Mouse (Mus musculus) MEL (cell line): ENCODE measurements around the gene Vps13d. TPM values are rescaled to one million over a fixed set of nuclear protein-coding genes. Genes with fewer than 3 reads are reported as not detected.

Experiments used
- DNase-seq: peaks from one replicate; pipeline ENCODE4 v3.0.0; 2011; ENCODE audit warnings: low read depth, low spot score
- H3K27ac ChIP-seq: 2 replicates; pipeline ENCODE4 v1.5.1; 2012; ENCODE audit warnings: low read depth, mild to moderate bottlenecking, control low read depth, low read length, moderate library complexity; ENCODE audit not compliant: control insufficient read depth
- H3K27me3 ChIP-seq, 2 experiments: fragments of 150-350 bp in 1 of 2; sonication (generic) in 1 of 2; 2 replicates each; pipeline ENCODE4 v1.6.1; 2012; ENCODE audit warnings: low read length in 2 of 2, mild to moderate bottlenecking in 2 of 2, improper control_type of control experiment in 1 of 2, moderate library complexity in 1 of 2; ENCODE audit not compliant: insufficient read depth in 2 of 2, control insufficient read depth in 1 of 2
- H3K36me3 ChIP-seq, 2 experiments: 2 replicates each; pipeline ENCODE4 v1.6.1; 2012 to 2014; ENCODE audit warnings: low read length in 2 of 2, improper control_type of control experiment in 1 of 2, inconsistent platforms in 1 of 2, mild to moderate bottlenecking in 1 of 2; ENCODE audit not compliant: insufficient read depth in 2 of 2, control insufficient read depth in 1 of 2
- H3K4me1 ChIP-seq, 2 experiments: fragments of 150-350 bp in 1 of 2; sonication (generic) in 1 of 2; 2 replicates each; pipeline ENCODE4 v1.6.1; 2012; ENCODE audit warnings: low read length in 2 of 2, improper control_type of control experiment in 1 of 2, mild to moderate bottlenecking in 1 of 2; ENCODE audit not compliant: insufficient read depth in 2 of 2, control insufficient read depth in 1 of 2
- H3K4me3 ChIP-seq, 2 experiments: fragments of 150-350 bp in 1 of 2; sonication (generic) in 1 of 2; 2 replicates each; pipeline ENCODE4 v1.5.1; 2012; ENCODE audit warnings: low read depth in 2 of 2, low read length in 2 of 2, mild to moderate bottlenecking in 2 of 2, moderate library complexity in 2 of 2, control low read depth in 1 of 2, improper control_type of control experiment in 1 of 2; ENCODE audit not compliant: control insufficient read depth in 1 of 2, insufficient read depth in 1 of 2
- H3K79me2 ChIP-seq: 2 replicates; pipeline ENCODE4 v1.6.1; 2012; ENCODE audit warnings: mild to moderate bottlenecking, low read length, moderate library complexity; ENCODE audit not compliant: control insufficient read depth, poor library complexity, insufficient read depth
- H3K9ac ChIP-seq: 2 replicates; pipeline ENCODE4 v1.6.1; 2012; ENCODE audit warnings: low read depth, mild to moderate bottlenecking, control low read depth, low read length, moderate library complexity; ENCODE audit not compliant: control insufficient read depth, poor library complexity, severe bottlenecking
- H3K9me3 ChIP-seq: fragments of 150-350 bp; sonication (generic); replicated peaks from 2 replicates; pipeline ENCODE4 v1.6.1; 2012; ENCODE audit warnings: mild to moderate bottlenecking, low read length, improper control_type of control experiment, moderate library complexity; ENCODE audit not compliant: insufficient read depth
- ELF1 ChIP-seq: IDR thresholded peaks from 2 replicates; pipeline ENCODE4 v1.6.1; 2014; ENCODE audit warnings: low read depth, mild to moderate bottlenecking, inconsistent platforms, low read length, improper control_type of control experiment, moderate library complexity
- ETS1 ChIP-seq: IDR thresholded peaks from 2 replicates; pipeline ENCODE4 v1.6.1; 2012; ENCODE audit warnings: low read depth, mild to moderate bottlenecking, inconsistent platforms, low read length, improper control_type of control experiment, moderate library complexity
- GABPA ChIP-seq: IDR thresholded peaks from 2 replicates; pipeline ENCODE4 v1.6.1; 2012; ENCODE audit warnings: low read depth, mild to moderate bottlenecking, inconsistent platforms, low read length, improper control_type of control experiment, moderate library complexity
- JUND ChIP-seq: IDR thresholded peaks from 2 replicates; pipeline ENCODE4 v1.6.1; 2011; ENCODE audit warnings: low read depth, mild to moderate bottlenecking, improper control_type of control experiment, low read length
- MAX ChIP-seq: IDR thresholded peaks from 2 replicates; pipeline ENCODE4 v1.6.1; 2011; ENCODE audit warnings: low read length, improper control_type of control experiment
- MEF2A ChIP-seq: IDR thresholded peaks from 2 replicates; pipeline ENCODE4 v1.6.1; 2014; ENCODE audit warnings: low read depth, mild to moderate bottlenecking, inconsistent platforms, low read length, improper control_type of control experiment; ENCODE audit not compliant: poor library complexity, insufficient replicate concordance, severe bottlenecking; ENCODE audit errors: extremely low read depth
- MYC ChIP-seq: IDR thresholded peaks from 2 replicates; pipeline ENCODE4 v1.6.1; 2011; ENCODE audit warnings: low read depth, mild to moderate bottlenecking, low read length, improper control_type of control experiment, moderate library complexity
- POLR2A ChIP-seq, 2 experiments: IDR thresholded peaks; 2 replicates each; pipeline ENCODE4 v1.6.1; 2011 to 2012; ENCODE audit warnings: low read length in 2 of 2, mild to moderate bottlenecking in 2 of 2, control low read depth in 1 of 2, improper control_type of control experiment in 1 of 2, low read depth in 1 of 2, moderate library complexity in 1 of 2; ENCODE audit not compliant: control insufficient read depth in 1 of 2, insufficient read depth in 1 of 2, poor library complexity in 1 of 2
- RAD21 ChIP-seq: IDR thresholded peaks from 2 replicates; pipeline ENCODE4 v1.6.1; 2011; ENCODE audit warnings: mild to moderate bottlenecking, low read depth, low read length, improper control_type of control experiment
- TCF12 ChIP-seq: IDR thresholded peaks from 2 replicates; pipeline ENCODE4 v1.6.1; 2014; ENCODE audit warnings: low read depth, mild to moderate bottlenecking, inconsistent platforms, low read length, improper control_type of control experiment, moderate library complexity
- USF1 ChIP-seq: IDR thresholded peaks from 2 replicates; pipeline ENCODE4 v1.6.1; 2014; ENCODE audit warnings: low read depth, mild to moderate bottlenecking, inconsistent platforms, low read length, improper control_type of control experiment, moderate library complexity
- ZC3H11A ChIP-seq: IDR thresholded peaks from 2 replicates; pipeline ENCODE4 v1.6.1; 2012; ENCODE audit warnings: low read depth, mild to moderate bottlenecking, inconsistent platforms, low read length, improper control_type of control experiment
- polyA plus RNA-seq, 2 experiments: library from polyadenylated mRNA; stranded (reverse) in 1 of 2; unstranded in 1 of 2; fragments of >175 nt in 1 of 2; fragments of >200 nt in 1 of 2; gene quantifications; 2 replicates each; pipeline versions ENCODE4 v1.2.1 to v1.2.4; 2012; ENCODE audit warnings: low replicate concordance in 2 of 2, low read depth in 1 of 2; ENCODE audit not compliant: insufficient read length in 2 of 2, insufficient read depth in 1 of 2, missing spikeins in 1 of 2
- total RNA-seq: library from RNA; depleted of rRNA; stranded (reverse); fragments of 300-350 nt; gene quantifications from 2 replicates; pipeline ENCODE4 v1.2.3, GENCODE M21; 2012

Gene Vps13d
- total and polyA plus RNA-seq, 3 experiments: 8.9 to 14.5 (median 13.2) TPM

GRCm38 (mm10) chr4:145056346-145056745 is 138.5 kb downstream of the Vps13d start:
- no peak for DNase-seq
- Histone ChIP-seq H3K36me3 (peaks cover 4 to 5% of the 10 kb centered on the region in 2 experiments), H3K4me1 (peaks cover 3 to 4% of the 10 kb centered on the region in 2 experiments; a peak in 1 of 4 replicates)

DNA sequence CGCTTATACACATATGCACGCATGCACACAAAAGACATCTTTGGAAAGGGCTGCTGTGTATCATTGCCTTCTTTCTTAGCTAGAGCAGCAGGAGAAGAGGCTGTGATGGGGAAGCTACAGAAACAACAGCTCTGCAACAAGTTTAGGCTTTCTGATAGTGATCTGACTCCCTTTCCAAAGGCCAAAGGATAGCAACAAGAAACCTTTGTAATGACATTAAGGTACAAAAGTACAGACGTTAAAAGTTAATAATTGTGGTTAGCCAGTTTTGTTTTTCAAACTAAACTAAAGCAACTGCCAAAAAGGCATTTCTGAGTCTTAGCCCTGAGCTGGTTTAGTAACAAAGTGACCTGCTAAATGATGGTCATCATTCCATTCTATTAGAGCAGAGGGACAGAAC is 139.0 kb downstream of the Vps13d start:
- H3K27ac ChIP-seq: no peak overlapping the region

More at GRCm38 (mm10) chr4:145056346-145056745, 138.5 kb downstream of the Vps13d start:
- Histone ChIP-seq H3K79me2 (no peaks in the 10 kb centered on the region), H3K4me3 (no peak overlapping the region), H3K9me3 (no peaks in the 10 kb centered on the region), H3K27ac (no peak overlapping the region), H3K27me3 (no peaks in the 10 kb centered on the region), H3K9ac (no peak overlapping the region)
- TF ChIP-seq JUND: no peak

GRCm38 (mm10) chr4:145054369-145054768 is 140.4 kb downstream of the Vps13d start:
- Histone ChIP-seq H3K27me3 (no peaks in the 10 kb centered on the region), H3K4me3 (no peak overlapping the region), H3K9me3 (no peaks in the 10 kb centered on the region), H3K9ac (no peak overlapping the region), H3K4me1 (peaks cover 2 to 4% of the 10 kb centered on the region in 2 experiments; a peak in 1 of 4 replicates), H3K36me3 (peaks cover under 1 to 5% of the 10 kb centered on the region in 2 experiments), H3K27ac (no peak overlapping the region), H3K79me2 (no peaks in the 10 kb centered on the region)
- no peak for TF ChIP-seq ETS1
- no peak for TF ChIP-seq MEF2A
- no peak for TF ChIP-seq ZC3H11A
- no peak for TF ChIP-seq POLR2A (IDR thresholded peaks at IDR 0.05; ENCODE audit: control insufficient read depth in 1 of 2, insufficient read depth in 1 of 2, low read depth in 1 of 2, low read length in 2 of 2, poor library complexity in 1 of 2)
- TF ChIP-seq ELF1: no peak
- TF ChIP-seq MAX: no peak
- DNase-seq: no peak

More for the DNA sequence above, 139.0 kb downstream of the Vps13d start:
- H3K36me3 ChIP-seq: peaks cover 3 to 5% of the 10 kb centered on the region in 2 experiments
- H3K27me3 ChIP-seq: no peaks in the 10 kb centered on the region
- H3K9me3 ChIP-seq: no peaks in the 10 kb centered on the region
- no peak overlapping the region for H3K9ac ChIP-seq
- TF ChIP-seq TCF12 (no peak), ELF1 (no peak), GABPA (no peak), RAD21 (no peak), USF1 (no peak), MYC (no peak)
- TF ChIP-seq, all 39 proteins: peak for 0
- Histone ChIP-seq H3K4me1 (peaks cover 3 to 4% of the 10 kb centered on the region in 2 experiments; a peak in 1 of 4 replicates), H3K4me3 (no peak overlapping the region), H3K79me2 (no peaks in the 10 kb centered on the region)
- no peak for DNase-seq
